In genomic region chr4:150603366-150604061, GRCm38 (mm10) we compare ENCODE assay signal across 28 mouse cellular contexts. TPM values are rescaled to one million over a fixed set of nuclear protein-coding genes. Genes with fewer than 3 reads are reported as not detected.
DNase-seq lines count a peak whose midpoint lies in the region; ATAC-seq and TF ChIP-seq lines count a peak whose summit lies in the region.
"Had no signal": no experiment of that assay in that cellular context is flagged by ENCODE, and none has a peak within 500 bp of the region (broad histone marks: within the 10 kb centered on the region; RNA-seq: fewer than 3 reads in every experiment).

No protein-coding gene starts in this region.

- H3K36me3 ChIP-seq in hindbrain, embryonic 13.5 days = no peaks in the 10 kb centered on the region
- no peaks in the 10 kb centered on the region for H3K36me3 ChIP-seq in hindbrain, postnatal 0 days (ENCODE audit: insufficient read depth, low read length)
- 0 out of 2 replicates have a peak, but pooled peaks cover 4% of the 10 kb centered on the region for H3K36me3 ChIP-seq in midbrain, embryonic 13.5 days
- no peaks in the 10 kb centered on the region for H3K36me3 ChIP-seq in midbrain, postnatal 0 days (ENCODE audit: insufficient read depth, low read length)
- H3K36me3 ChIP-seq: forebrain, embryonic 10.5 days; heart, embryonic 15.5 days had no signal

- H3K4me3 ChIP-seq in hindbrain, embryonic 13.5 days = no peak overlapping the region
- no peak overlapping the region for H3K4me3 ChIP-seq in hindbrain, postnatal 0 days (ENCODE audit: low read length)
- no peak overlapping the region for H3K4me3 ChIP-seq in midbrain, embryonic 13.5 days (replicated peaks)
- no peak overlapping the region for H3K4me3 ChIP-seq in midbrain, postnatal 0 days (ENCODE audit: low read depth, low read length)
- H3K4me3 ChIP-seq: forebrain, embryonic 10.5 days; forebrain, embryonic 13.5 days; heart, embryonic 12.5 days; heart, embryonic 15.5 days; hindbrain, embryonic 10.5 days had no signal

- ATAC-seq in hindbrain, embryonic 13.5 days (ENCODE audit: low FRiP score) = no peak
- ATAC-seq in hindbrain, postnatal 0 days = no peak
- no peak for ATAC-seq in midbrain, embryonic 13.5 days
- ATAC-seq in midbrain, postnatal 0 days (ENCODE audit: low FRiP score) = no peak
- ATAC-seq: forebrain, embryonic 13.5 days; forebrain, embryonic 16.5 days; Patski had no signal

- H3K27ac ChIP-seq in hindbrain, embryonic 13.5 days = peak overlapping the region; percentile 74
- no peak overlapping the region for H3K27ac ChIP-seq in hindbrain, postnatal 0 days
- peak overlapping the region; percentile 3 for H3K27ac ChIP-seq in midbrain, embryonic 13.5 days
- no peak overlapping the region for H3K27ac ChIP-seq in midbrain, postnatal 0 days (ENCODE audit: low read depth, low read length)
- H3K27ac ChIP-seq: forebrain, embryonic 10.5 days; forebrain, embryonic 13.5 days; heart, embryonic 15.5 days; hindbrain, embryonic 10.5 days had no signal

- no peaks in the 10 kb centered on the region for H3K9me3 ChIP-seq in hindbrain, embryonic 13.5 days
- H3K9me3 ChIP-seq in hindbrain, postnatal 0 days (ENCODE audit: low read length) = no peaks in the 10 kb centered on the region
- H3K9me3 ChIP-seq in midbrain, embryonic 13.5 days = no peaks in the 10 kb centered on the region
- H3K9me3 ChIP-seq in midbrain, postnatal 0 days (ENCODE audit: low read length) = no peaks in the 10 kb centered on the region
- H3K9me3 ChIP-seq: forebrain, embryonic 10.5 days; forebrain, embryonic 13.5 days; G1E; heart, embryonic 12.5 days; heart, embryonic 15.5 days; hindbrain, embryonic 10.5 days had no signal

- H3K9ac ChIP-seq in hindbrain, embryonic 13.5 days = no peak overlapping the region
- no peak overlapping the region for H3K9ac ChIP-seq in hindbrain, postnatal 0 days (replicated peaks; ENCODE audit: low read length)
- no peak overlapping the region for H3K9ac ChIP-seq in midbrain, embryonic 13.5 days (replicated peaks)
- H3K9ac ChIP-seq in midbrain, postnatal 0 days (replicated peaks; ENCODE audit: low read length, poor library complexity, severe bottlenecking) = no peak overlapping the region
- H3K9ac ChIP-seq: forebrain, embryonic 13.5 days; heart, embryonic 12.5 days; heart, embryonic 15.5 days; hindbrain, embryonic 14.5 days had no signal

- WGBS in hindbrain, embryonic 13.5 days = 100% methylated on average over 1 of the region's 1 CpGs
- 100% methylated on average over 1 of the region's 1 CpGs for WGBS in hindbrain, postnatal 0 days
- 91% methylated on average over 1 of the region's 1 CpGs for WGBS in midbrain, embryonic 13.5 days
- WGBS in midbrain, postnatal 0 days = 93% methylated on average over 1 of the region's 1 CpGs

- no peaks in the 10 kb centered on the region for H3K27me3 ChIP-seq in hindbrain, embryonic 13.5 days
- H3K27me3 ChIP-seq in hindbrain, postnatal 0 days (ENCODE audit: insufficient read depth, low read length) = no peaks in the 10 kb centered on the region
- no peaks in the 10 kb centered on the region for H3K27me3 ChIP-seq in midbrain, embryonic 13.5 days
- H3K27me3 ChIP-seq in midbrain, postnatal 0 days (ENCODE audit: insufficient read depth, low read length) = no peaks in the 10 kb centered on the region
- H3K27me3 ChIP-seq: CH12.LX; forebrain, embryonic 13.5 days; heart, embryonic 12.5 days; heart, embryonic 15.5 days; Patski had no signal

- no peak overlapping the region for H3K4me2 ChIP-seq in hindbrain, embryonic 13.5 days
- no peak overlapping the region for H3K4me2 ChIP-seq in hindbrain, postnatal 0 days (ENCODE audit: low read depth, low read length)
- H3K4me2 ChIP-seq in midbrain, embryonic 13.5 days (replicated peaks) = no peak overlapping the region
- H3K4me2 ChIP-seq in midbrain, postnatal 0 days (ENCODE audit: low read depth, low read length, poor library complexity, severe bottlenecking) = no peak overlapping the region
- H3K4me2 ChIP-seq: forebrain, embryonic 13.5 days; heart, embryonic 12.5 days; heart, embryonic 15.5 days; hindbrain, embryonic 14.5 days had no signal

- no peak for TF ChIP-seq CTCF in hindbrain, postnatal 0 days (IDR thresholded peaks at IDR 0.05; ENCODE audit: low read depth)
- TF ChIP-seq CTCF in midbrain, postnatal 0 days (IDR thresholded peaks at IDR 0.05) = no peak

- DNase-seq in adrenal gland, adult 2 months = peak; percentile 66
- DNase-seq in adrenal gland, postnatal 4 days (ENCODE audit: low spot score in 2 of 2) = no peak
- DNase-seq in hindbrain, postnatal 0 days (ENCODE audit: low spot score) = no peak
- DNase-seq in midbrain, postnatal 0 days (ENCODE audit: low spot score) = no peak
- DNase-seq: adrenal gland, adult 8-10 months; B cell, adult 2 months; cerebellum, adult 18-20 months; cerebellum, adult 9-10 months; cerebellum, postnatal 14 days; gastrocnemius, postnatal 10 days; gastrocnemius, postnatal 36 days; heart, postnatal 10 days; heart, postnatal 36 days had no signal

- H3K4me1 ChIP-seq in hindbrain, embryonic 13.5 days (replicated peaks) = peaks cover 68% of the 10 kb centered on the region
- H3K4me1 ChIP-seq in hindbrain, postnatal 0 days (ENCODE audit: insufficient read depth, low read length) = peaks cover 16% of the 10 kb centered on the region
- peaks cover 67% of the 10 kb centered on the region for H3K4me1 ChIP-seq in midbrain, embryonic 13.5 days (replicated peaks)
- peaks cover 15% of the 10 kb centered on the region for H3K4me1 ChIP-seq in midbrain, postnatal 0 days (ENCODE audit: insufficient read depth, low read length)

RNA-seq across cellular contexts. Expression of gene Slc45a1, which starts 48.5 kb away (rescaled TPM):
- under 1 TPM; 0.37 to 0.62 TPM for total RNA-seq in adrenal gland, adult 2 months (2021)
- polyA plus RNA-seq in adrenal gland, adult 2 months (2012; rRNA removed) = 0.73 and 1.5 TPM in 2 replicates
- 1 to 10 TPM; 1.5 to 1.7 TPM for total RNA-seq in adrenal gland, postnatal 4 days (2021)
- 24.6 and 30.0 TPM in 2 replicates for polyA plus RNA-seq in hindbrain, embryonic 13.5 days (2015; fragmentation: Nextera tagmentation; extraction: Ambion mirVana)
- total RNA-seq in hindbrain, postnatal 0 days (2014; rRNA removed) = 49.6 and 51.3 TPM in 2 replicates
- polyA plus RNA-seq in hindbrain, postnatal 0 days (2015; fragmentation: Nextera tagmentation; extraction: Ambion mirVana) = 41.7 and 47.5 TPM in 2 replicates
- polyA plus RNA-seq in midbrain, embryonic 13.5 days (2015; fragmentation: Nextera tagmentation; extraction: Ambion mirVana) = 18.1 and 20.7 TPM in 2 replicates
- total RNA-seq in midbrain, postnatal 0 days (2014; rRNA removed) = 49.1 and 51.1 TPM in 2 replicates
- 54.8 and 58.4 TPM in 2 replicates for polyA plus RNA-seq in midbrain, postnatal 0 days (2015; fragmentation: Nextera tagmentation; extraction: Ambion mirVana)
- total RNA-seq: CH12.LX; gastrocnemius, adult 18-20 months; gastrocnemius, postnatal 10 days; gastrocnemius, postnatal 36 days; granulocyte monocyte progenitor cell, adult 5-6 weeks; heart, adult 8-10 months; heart, postnatal 10 days; heart, postnatal 36 days had no signal
- polyA plus RNA-seq: G1E; heart, embryonic 12.5 days; heart, embryonic 15.5 days; Patski had no signal

Comparison
In these comparisons a context has a peak if more than half of its experiments do, and no peak if none do; other contexts are left out.
1. H3K27ac ChIP-seq: peak in hindbrain, embryonic 13.5 days (single experiment) and midbrain, embryonic 13.5 days (single experiment); none in hindbrain, postnatal 0 days (single experiment) and midbrain, postnatal 0 days (single experiment).